Mouse (Mus musculus) gastrocnemius, adult 18-20 months (tissue): ENCODE data around the gene Atrip. TPM values are rescaled to one million over a fixed set of nuclear protein-coding genes. Genes with fewer than 3 reads are reported as not detected.

Source experiments
- DNase-seq: peaks from one replicate; pipeline ENCODE4 v3.0.0; 2021; ENCODE audit warnings: low spot score
- long read RNA-seq, 2 experiments: library from polyadenylated mRNA; stranded (forward); transcript quantifications; one replicate each; pipeline ENCODE4 v2.0.0; 2021
- total RNA-seq, 2 experiments: library from RNA; stranded (reverse); gene quantifications; 2 replicates each; pipeline ENCODE4 v1.2.3; 2021

The Atrip gene
- 1 to 10 TPM; 8.9 to 9.2 TPM for total RNA-seq
- long read RNA-seq, experiment 1, full-length matches to known transcripts, result 22 of 27 reads
- long read RNA-seq, experiment 1, partial matches to known transcripts, result 0 of 27 reads
- long read RNA-seq, experiment 1, other reads (novel, unspliced or antisense), result 5 of 27 reads
- long read RNA-seq, experiment 2, transcript Atrip-201 (13 exons, 2,572 nt), result major isoform, 30 of 40 reads
- long read RNA-seq, experiment 2, partial matches to known transcripts, result 2 of 40 reads
- long read RNA-seq, experiment 2, other reads (novel, unspliced or antisense), result 8 of 40 reads

- peak; percentile 91 for DNase-seq
These were observed at the start of gene Atrip for GRCm38 (mm10) chr9:109073661-109074573. Atrip (minus strand) TSS chr9:109074124.

GRCm38 (mm10) chr9:109123266-109123665 lies 49.3 kb upstream of the Atrip start:
- no peak for DNase-seq

GRCm38 (mm10) chr9:109122553-109123085 lies 48.7 kb upstream of the Atrip start:
- DNase-seq, result peak; percentile 33

GRCm38 (mm10) chr9:109120956-109121355 lies 47.0 kb upstream of the Atrip start:
- DNase-seq, result no peak

- no peak for DNase-seq
These were observed 45.6 kb upstream of the Atrip start for GRCm38 (mm10) chr9:109119571-109119970.

GRCm38 (mm10) chr9:109118106-109118505 lies 44.2 kb upstream of the Atrip start:
- no peak for DNase-seq

GRCm38 (mm10) chr9:109116205-109116604 lies 42.3 kb upstream of the Atrip start:
- DNase-seq, result no peak

GRCm38 (mm10) chr9:109114871-109115270 lies 40.9 kb upstream of the Atrip start:
- DNase-seq, result no peak

- no peak for DNase-seq
These were observed 40.4 kb upstream of the Atrip start for GRCm38 (mm10) chr9:109114276-109114675.

- DNase-seq, result no peak
These were observed 39.4 kb upstream of the Atrip start for GRCm38 (mm10) chr9:109113331-109113730.

GRCm38 (mm10) chr9:109111591-109111990 lies 37.7 kb upstream of the Atrip start:
- no peak for DNase-seq

GRCm38 (mm10) chr9:109111101-109111500 lies 37.2 kb upstream of the Atrip start:
- DNase-seq, result no peak

GRCm38 (mm10) chr9:109110240-109110639 lies 36.3 kb upstream of the Atrip start:
- no peak for DNase-seq

GRCm38 (mm10) chr9:109107341-109107740 lies 33.4 kb upstream of the Atrip start:
- DNase-seq, result no peak

GRCm38 (mm10) chr9:109105648-109106047 lies 31.7 kb upstream of the Atrip start:
- no peak for DNase-seq

GRCm38 (mm10) chr9:109105011-109105410 lies 31.1 kb upstream of the Atrip start:
- no peak for DNase-seq

- no peak for DNase-seq
These were observed 30.2 kb upstream of the Atrip start for GRCm38 (mm10) chr9:109104083-109104482.

- no peak for DNase-seq
These were observed 29.3 kb upstream of the Atrip start for GRCm38 (mm10) chr9:109103250-109103649.

GRCm38 (mm10) chr9:109102541-109102940 lies 28.6 kb upstream of the Atrip start:
- DNase-seq, result no peak

GRCm38 (mm10) chr9:109101933-109102445 lies 28.1 kb upstream of the Atrip start:
- DNase-seq, result no peak

- no peak for DNase-seq
These were observed 26.5 kb upstream of the Atrip start for GRCm38 (mm10) chr9:109100307-109100928.

- DNase-seq, result no peak
These were observed 25.0 kb upstream of the Atrip start for GRCm38 (mm10) chr9:109098969-109099368.
